Mouse (Mus musculus): Measurements from ENCODE around the gene Abhd16b. TPM values are rescaled to one million over a fixed set of nuclear protein-coding genes. Genes with fewer than 3 reads are reported as not detected.
A peak's percentile ranks its signal among the peaks of the same experiment; 100 is the strongest.

The Abhd16b gene
- polyA plus RNA-seq, 1 experiment from 2014 or later: 0.20 TPM

DNA sequence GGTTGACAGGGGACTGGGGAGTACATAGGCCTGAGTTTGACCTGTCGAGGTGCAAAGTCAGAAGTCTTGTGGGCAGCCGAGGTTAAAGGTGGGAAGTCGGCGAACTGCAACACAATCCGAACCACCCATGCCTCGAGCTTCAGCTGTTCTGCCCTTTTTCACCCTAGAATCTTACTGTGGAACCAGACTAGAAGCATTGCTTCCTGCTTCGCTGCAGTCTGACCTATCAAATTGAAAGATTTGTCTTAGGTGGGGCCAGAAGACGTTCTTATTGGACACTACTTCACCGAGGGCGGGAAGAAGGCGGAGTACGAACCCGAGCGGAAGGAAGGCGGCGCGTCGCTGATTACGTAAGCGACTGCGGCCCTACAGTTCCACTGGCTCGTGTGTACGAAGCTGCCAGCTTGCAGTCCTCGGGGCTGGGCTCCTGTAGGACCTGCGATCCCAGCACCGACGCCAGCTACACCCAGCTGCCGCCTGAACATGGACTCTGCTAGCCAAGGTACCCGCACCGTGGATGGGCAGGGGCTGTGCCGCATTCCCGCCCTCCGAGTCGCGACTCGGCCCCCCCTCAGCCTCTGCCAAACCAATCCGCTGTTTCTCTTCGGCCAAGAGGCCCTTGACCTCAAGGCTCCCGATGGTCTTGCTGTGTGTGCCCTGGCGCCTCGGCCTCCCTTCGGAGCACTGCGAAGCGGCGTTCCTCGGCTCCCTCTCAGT, 4.0 kb downstream of the Abhd16b start, which contains the start of gene Tpd52l2:
TSS of gene Tpd52l2 (plus strand) at position 312 of the 717 bp plus-strand sequence.
- ATAC-seq (ENCODE audit: low FRiP score, low TSS enrichment): peak; percentile 98
- Histone ChIP-seq H3K4me2 (replicated peaks; ENCODE audit: low read depth, low read length) (peak within 1 kb of the TSS; percentile 60), H3K27ac (ENCODE audit: low read length) (peak within 1 kb of the TSS; percentile 91), H3K27me3 (ENCODE audit: insufficient read depth, low read length) (no peaks in the 10 kb centered on the region), H3K9ac (replicated peaks; ENCODE audit: low read length) (peak within 1 kb of the TSS; percentile 90), H3K9me3 (ENCODE audit: low read length) (no peaks in the 10 kb centered on the region), H3K36me3 (ENCODE audit: insufficient read depth, low read length) (peaks cover 11% of the 10 kb centered on the region; the same call in 1 of the 2 replicates), H3K4me3 (ENCODE audit: low read length) (peak within 1 kb of the TSS; percentile 89), H3K4me1 (ENCODE audit: insufficient read depth, low read length) (peaks cover 11% of the 10 kb centered on the region)
- WGBS: under 1% methylated on average over 46 of the region's 46 CpGs

DNA sequence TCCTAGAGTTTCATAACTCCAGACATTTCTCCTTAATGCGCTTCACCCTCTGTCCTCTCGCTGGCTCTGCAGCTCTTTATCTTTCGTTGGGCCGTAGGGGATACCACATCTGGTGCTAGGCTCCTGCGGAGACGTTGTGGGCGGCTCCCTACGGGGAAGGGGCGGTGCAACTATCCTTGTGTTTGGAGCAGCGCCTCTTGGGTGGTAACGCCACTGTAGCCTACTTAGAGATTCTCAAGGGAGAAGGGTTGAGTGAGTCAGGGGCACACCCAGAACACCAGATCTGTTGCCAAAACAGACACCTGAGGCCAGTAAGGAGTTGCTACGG, 4.5 kb downstream of the Abhd16b start:
- Histone ChIP-seq H3K4me2 (replicated peaks; ENCODE audit: low read depth, low read length) (peak overlapping the region; percentile 60), H3K9ac (replicated peaks; ENCODE audit: low read length) (peak overlapping the region; percentile 90), H3K27ac (ENCODE audit: low read length) (peak overlapping the region; percentile 91), H3K27me3 (ENCODE audit: insufficient read depth, low read length) (no peaks in the 10 kb centered on the region), H3K9me3 (ENCODE audit: low read length) (no peaks in the 10 kb centered on the region), H3K4me3 (ENCODE audit: low read length) (peak overlapping the region; percentile 89), H3K4me1 (ENCODE audit: insufficient read depth, low read length) (peaks cover 11% of the 10 kb centered on the region), H3K36me3 (ENCODE audit: insufficient read depth, low read length) (peaks cover 16% of the 10 kb centered on the region; the same call in 1 of the 2 replicates)
- ATAC-seq (ENCODE audit: low FRiP score, low TSS enrichment): peak; percentile 79
- 0% methylated on average over 12 of the region's 12 CpGs for WGBS

DNA sequence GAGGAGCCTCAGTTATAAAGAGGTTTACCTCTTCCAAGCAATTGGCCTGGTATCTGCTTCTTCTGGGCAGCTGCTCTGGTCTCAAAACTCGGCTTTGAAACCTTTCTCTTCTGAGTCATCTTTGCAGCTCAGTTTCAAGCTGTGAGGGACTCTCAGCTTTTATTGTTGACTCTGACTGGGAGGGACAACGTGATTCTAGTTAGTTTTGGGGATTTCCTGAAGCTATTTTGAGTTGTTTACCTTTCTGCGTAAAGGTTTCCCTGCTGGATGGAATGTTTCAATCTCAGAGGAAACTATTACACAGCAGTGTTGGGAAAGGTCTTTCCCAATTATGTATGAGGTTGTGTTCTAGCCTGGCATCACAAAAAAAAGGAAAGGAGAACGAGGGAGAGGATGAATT, 5.6 kb downstream of the Abhd16b start:
- ATAC-seq (ENCODE audit: low FRiP score, low TSS enrichment): no peak
- peak overlapping the region; percentile 60; the same call in 1 of the 2 replicates for H3K4me2 ChIP-seq (replicated peaks; ENCODE audit: low read depth, low read length)
- 75% methylated on average over 4 of the region's 4 CpGs for WGBS
- no peak overlapping the region for H3K27ac ChIP-seq (ENCODE audit: low read length)
- H3K9ac ChIP-seq (replicated peaks; ENCODE audit: low read length): no peak overlapping the region
- no peaks in the 10 kb centered on the region for H3K27me3 ChIP-seq (ENCODE audit: insufficient read depth, low read length)
- H3K9me3 ChIP-seq (ENCODE audit: low read length): no peaks in the 10 kb centered on the region
- H3K4me1 ChIP-seq (ENCODE audit: insufficient read depth, low read length): peaks cover 11% of the 10 kb centered on the region
- H3K36me3 ChIP-seq (ENCODE audit: insufficient read depth, low read length): peaks cover 26% of the 10 kb centered on the region
- no peak overlapping the region for H3K4me3 ChIP-seq (ENCODE audit: low read length)

DNA sequence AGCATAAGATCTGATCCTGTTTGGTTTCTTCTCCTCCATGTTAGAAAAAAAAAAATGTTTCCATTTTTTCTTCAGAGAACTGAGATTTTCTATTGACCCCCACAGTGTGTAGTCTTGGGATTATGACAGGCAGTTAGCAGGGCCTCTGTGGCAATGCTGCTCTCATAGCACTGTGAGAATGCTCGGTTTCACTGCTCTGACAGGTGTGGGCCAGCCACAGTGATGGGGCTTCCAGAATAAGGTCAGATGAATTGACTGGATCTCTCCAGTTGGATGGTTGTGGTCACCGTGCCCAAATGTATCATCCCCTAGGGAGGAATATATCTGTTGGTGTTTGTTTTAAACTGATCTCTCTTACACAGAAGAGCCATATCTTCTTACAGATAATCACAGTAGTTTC, 16.2 kb downstream of the Abhd16b start:
- Histone ChIP-seq H3K36me3 (ENCODE audit: insufficient read depth, low read length) (peaks cover 57% of the 10 kb centered on the region), H3K9me3 (ENCODE audit: low read length) (no peaks in the 10 kb centered on the region), H3K4me1 (ENCODE audit: insufficient read depth, low read length) (no peaks in the 10 kb centered on the region), H3K27me3 (ENCODE audit: insufficient read depth, low read length) (no peaks in the 10 kb centered on the region), H3K9ac (replicated peaks; ENCODE audit: low read length) (no peak overlapping the region), H3K4me3 (ENCODE audit: low read length) (no peak overlapping the region), H3K4me2 (replicated peaks; ENCODE audit: low read depth, low read length) (no peak overlapping the region), H3K27ac (ENCODE audit: low read length) (no peak overlapping the region)
- no peak for ATAC-seq (ENCODE audit: low FRiP score, low TSS enrichment)
- WGBS: 72% methylated on average over 2 of the region's 2 CpGs

DNA sequence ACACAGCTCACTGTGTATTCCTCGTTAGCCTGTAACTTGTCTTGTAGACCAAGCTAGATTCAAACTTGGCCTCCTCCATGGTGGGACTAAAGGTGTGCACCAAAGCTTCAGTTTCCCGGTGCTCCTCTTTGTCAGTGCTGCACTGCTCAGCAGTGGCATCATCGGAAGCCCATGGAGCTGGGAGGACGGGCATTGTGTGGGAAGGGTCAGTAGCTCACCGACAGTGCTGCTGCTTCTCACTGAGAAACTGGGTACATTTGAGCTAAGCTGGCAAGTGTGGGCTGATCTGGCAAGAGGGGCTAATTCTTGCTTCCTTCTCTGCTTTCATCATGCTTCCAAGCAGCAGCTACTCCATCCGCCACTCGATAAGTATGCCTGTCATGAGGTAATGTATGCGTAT, 18.2 kb downstream of the Abhd16b start:
- no peak for ATAC-seq (ENCODE audit: low FRiP score, low TSS enrichment)
- Histone ChIP-seq H3K36me3 (ENCODE audit: insufficient read depth, low read length) (peaks cover 59% of the 10 kb centered on the region), H3K27ac (ENCODE audit: low read length) (no peak overlapping the region), H3K9ac (replicated peaks; ENCODE audit: low read length) (no peak overlapping the region), H3K4me3 (ENCODE audit: low read length) (no peak overlapping the region), H3K4me1 (ENCODE audit: insufficient read depth, low read length) (no peaks in the 10 kb centered on the region), H3K27me3 (ENCODE audit: insufficient read depth, low read length) (no peaks in the 10 kb centered on the region), H3K4me2 (replicated peaks; ENCODE audit: low read depth, low read length) (no peak overlapping the region), H3K9me3 (ENCODE audit: low read length) (no peaks in the 10 kb centered on the region)
- WGBS: 97% methylated on average over 8 of the region's 8 CpGs

DNA sequence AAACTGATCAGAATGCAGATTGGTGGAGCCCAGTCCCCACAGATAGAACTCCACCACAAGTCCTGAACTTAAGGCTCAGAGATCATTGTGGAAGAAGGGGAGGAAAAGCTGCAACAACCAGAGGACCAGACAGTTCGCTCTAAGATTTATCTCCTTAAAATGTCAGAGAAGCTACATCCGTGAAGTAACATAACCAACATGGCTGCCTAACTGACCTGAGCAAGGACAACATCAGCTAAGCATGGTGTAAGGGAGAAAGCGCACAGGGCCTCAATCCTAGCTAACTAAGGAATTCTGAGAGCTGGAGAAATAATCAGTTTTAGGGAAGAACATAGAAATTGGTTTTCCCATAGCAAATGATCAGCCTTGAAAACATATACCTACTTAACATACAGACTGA, 26.2 kb downstream of the Abhd16b start:
- peak overlapping the region; percentile 98 for H3K27ac ChIP-seq (ENCODE audit: low read length)
- 59% methylated on average over 3 of the region's 3 CpGs for WGBS
- peak overlapping the region; percentile 89 for H3K9ac ChIP-seq (replicated peaks; ENCODE audit: low read length)
- no peak for ATAC-seq (ENCODE audit: low FRiP score, low TSS enrichment)
- H3K9me3 ChIP-seq (ENCODE audit: low read length): no peaks in the 10 kb centered on the region
- peaks cover 28% of the 10 kb centered on the region for H3K36me3 ChIP-seq (ENCODE audit: insufficient read depth, low read length)
- peak overlapping the region; percentile 85 for H3K4me3 ChIP-seq (ENCODE audit: low read length)
- peak overlapping the region; percentile 70 for H3K4me2 ChIP-seq (replicated peaks; ENCODE audit: low read depth, low read length)
- peaks cover 25% of the 10 kb centered on the region for H3K4me1 ChIP-seq (ENCODE audit: insufficient read depth, low read length)
- H3K27me3 ChIP-seq (ENCODE audit: insufficient read depth, low read length): no peaks in the 10 kb centered on the region

DNA sequence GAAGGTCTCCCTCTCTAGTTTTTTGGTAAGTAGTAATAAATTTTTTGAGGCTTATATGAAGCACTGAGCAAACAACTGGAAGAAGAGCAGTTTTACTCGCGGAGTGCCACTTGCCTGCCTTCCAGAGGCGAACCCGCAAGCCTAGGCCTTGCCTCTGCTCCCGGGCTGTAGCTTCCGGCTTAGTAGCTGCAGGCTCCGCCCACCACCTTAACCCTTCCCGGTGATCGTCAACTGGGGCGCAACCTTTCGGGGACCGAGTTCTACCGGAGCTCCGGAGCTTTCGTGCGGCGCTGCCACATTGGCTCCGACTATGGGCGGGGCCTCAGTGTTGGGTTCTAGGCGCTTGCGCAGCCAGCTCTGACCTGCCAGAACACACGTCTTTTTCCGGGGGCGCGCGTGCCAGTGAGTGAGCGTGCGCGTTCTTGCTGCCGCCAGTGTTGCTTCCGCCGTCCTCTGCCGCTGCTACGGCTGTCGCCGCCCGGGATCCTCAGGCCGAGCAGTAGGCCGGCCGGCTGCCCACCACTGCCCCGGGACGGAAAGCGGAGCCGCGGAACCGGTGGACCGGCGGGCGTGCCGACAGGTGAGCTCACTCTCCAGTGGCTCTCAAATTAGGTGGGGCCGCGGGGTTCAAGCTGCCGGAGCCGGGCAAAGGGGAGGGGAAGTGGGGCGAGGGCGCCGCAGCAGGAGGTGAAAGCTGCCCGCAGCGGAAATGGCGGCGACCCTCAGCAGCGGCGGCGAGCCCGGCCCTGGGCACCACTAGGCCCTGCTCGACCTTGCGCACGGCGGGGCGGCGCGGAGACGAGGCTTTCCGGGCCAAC, 27.3 kb downstream of the Abhd16b start, which contains the start of gene Dnajc5:
TSS of gene Dnajc5 (plus strand) at position 368 of the 818 bp plus-strand sequence.
- H3K27ac ChIP-seq (ENCODE audit: low read length): peak within 1 kb of the TSS; percentile 98
- no peaks in the 10 kb centered on the region for H3K9me3 ChIP-seq (ENCODE audit: low read length)
- peak within 1 kb of the TSS; percentile 79 for H3K4me2 ChIP-seq (replicated peaks; ENCODE audit: low read depth, low read length)
- under 1% methylated on average over 69 of the region's 74 CpGs for WGBS
- H3K9ac ChIP-seq (replicated peaks; ENCODE audit: low read length): peak within 1 kb of the TSS; percentile 89
- ATAC-seq (ENCODE audit: low FRiP score, low TSS enrichment): peak; percentile 99
- no peaks in the 10 kb centered on the region for H3K27me3 ChIP-seq (ENCODE audit: insufficient read depth, low read length)
- H3K4me1 ChIP-seq (ENCODE audit: insufficient read depth, low read length): peaks cover 25% of the 10 kb centered on the region
- peak within 1 kb of the TSS; percentile 85 for H3K4me3 ChIP-seq (ENCODE audit: low read length)
- H3K36me3 ChIP-seq (ENCODE audit: insufficient read depth, low read length): peaks cover 23% of the 10 kb centered on the region

DNA sequence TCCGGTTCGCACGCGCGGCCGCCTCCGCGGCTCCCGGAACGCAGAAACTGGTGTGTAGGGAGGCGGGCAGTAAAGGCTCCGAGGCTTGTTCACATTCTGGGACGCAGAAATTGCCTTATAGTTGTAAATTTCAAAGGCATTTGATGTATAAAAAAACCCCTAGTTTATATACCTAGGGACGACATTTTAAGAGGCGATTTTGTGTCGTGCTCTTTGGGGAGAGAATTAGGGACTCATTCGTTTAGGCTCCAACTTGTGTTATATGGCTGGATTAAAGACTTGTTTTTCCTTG, 27.9 kb downstream of the Abhd16b start:
- WGBS: under 1% methylated on average over 17 of the region's 17 CpGs
- no peak for ATAC-seq (ENCODE audit: low FRiP score, low TSS enrichment)

DNA sequence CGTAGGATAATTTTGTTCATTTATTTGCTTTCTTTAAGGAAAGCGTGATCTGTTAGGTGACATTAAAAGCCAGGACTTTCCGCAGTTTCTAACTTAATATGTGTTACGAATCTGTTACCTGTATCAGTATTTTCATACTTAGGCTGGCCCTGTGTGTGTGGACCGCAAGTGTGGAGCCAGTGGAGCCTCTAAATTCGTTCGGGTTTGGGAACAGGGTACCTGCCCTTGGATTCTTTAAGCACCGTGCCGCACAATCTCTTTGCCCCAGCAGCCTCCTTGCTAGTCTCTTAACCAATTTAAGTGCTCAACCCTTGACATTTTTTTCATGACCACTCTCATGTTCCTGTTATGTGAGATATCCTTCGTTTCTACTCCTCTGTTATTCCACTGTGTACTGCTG, 28.5 kb downstream of the Abhd16b start:
- no peak overlapping the region for H3K27ac ChIP-seq (ENCODE audit: low read length)
- ATAC-seq (ENCODE audit: low FRiP score, low TSS enrichment): no peak
- peaks cover 15% of the 10 kb centered on the region for H3K36me3 ChIP-seq (ENCODE audit: insufficient read depth, low read length)
- H3K4me2 ChIP-seq (replicated peaks; ENCODE audit: low read depth, low read length): peak overlapping the region; percentile 79
- H3K4me1 ChIP-seq (ENCODE audit: insufficient read depth, low read length): peaks cover 25% of the 10 kb centered on the region
- H3K9ac ChIP-seq (replicated peaks; ENCODE audit: low read length): peak overlapping the region; percentile 89
- H3K4me3 ChIP-seq (ENCODE audit: low read length): peak overlapping the region; percentile 85
- H3K9me3 ChIP-seq (ENCODE audit: low read length): no peaks in the 10 kb centered on the region
- 42% methylated on average over 10 of the region's 10 CpGs for WGBS
- H3K27me3 ChIP-seq (ENCODE audit: insufficient read depth, low read length): no peaks in the 10 kb centered on the region

More for the DNA sequence above, 27.9 kb downstream of the Abhd16b start:
- Histone ChIP-seq H3K4me1 (ENCODE audit: insufficient read depth, low read length) (peaks cover 25% of the 10 kb centered on the region), H3K9me3 (ENCODE audit: low read length) (no peaks in the 10 kb centered on the region), H3K27me3 (ENCODE audit: insufficient read depth, low read length) (no peaks in the 10 kb centered on the region), H3K4me3 (ENCODE audit: low read length) (peak overlapping the region; percentile 85), H3K27ac (ENCODE audit: low read length) (peak overlapping the region; percentile 98), H3K36me3 (ENCODE audit: insufficient read depth, low read length) (peaks cover 20% of the 10 kb centered on the region), H3K4me2 (replicated peaks; ENCODE audit: low read depth, low read length) (peak overlapping the region; percentile 79), H3K9ac (replicated peaks; ENCODE audit: low read length) (peak overlapping the region; percentile 89)

DNA sequence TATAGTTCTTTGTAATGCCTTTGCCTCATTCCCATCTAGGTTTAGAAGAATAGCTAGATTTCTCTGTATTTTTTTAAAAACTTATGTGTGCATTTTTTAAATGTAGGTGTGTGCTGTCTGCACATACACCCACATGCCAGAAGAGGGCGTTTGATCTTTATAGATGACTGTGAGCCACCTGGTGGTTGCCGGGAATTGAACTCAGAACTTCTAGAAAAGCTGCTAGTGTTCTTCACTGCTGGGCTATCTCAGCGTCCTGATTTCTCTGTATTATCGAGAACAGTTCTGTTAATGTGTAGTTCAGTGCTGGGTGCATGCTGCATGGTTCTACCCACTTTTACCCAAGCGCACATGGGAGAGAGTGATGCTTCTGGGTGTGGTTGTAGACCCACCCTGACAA, 29.8 kb downstream of the Abhd16b start:
- ATAC-seq (ENCODE audit: low FRiP score, low TSS enrichment): no peak
- 70% methylated on average over 5 of the region's 5 CpGs for WGBS

More for the DNA sequence above, 29.8 kb downstream of the Abhd16b start:
- no peaks in the 10 kb centered on the region for H3K9me3 ChIP-seq (ENCODE audit: low read length)
- no peaks in the 10 kb centered on the region for H3K27me3 ChIP-seq (ENCODE audit: insufficient read depth, low read length)
- no peak overlapping the region for H3K4me2 ChIP-seq (replicated peaks; ENCODE audit: low read depth, low read length)
- no peak overlapping the region; the same call in 1 of the 2 replicates for H3K4me3 ChIP-seq (ENCODE audit: low read length)
- peaks cover 6% of the 10 kb centered on the region for H3K36me3 ChIP-seq (ENCODE audit: insufficient read depth, low read length)
- H3K27ac ChIP-seq (ENCODE audit: low read length): no peak overlapping the region
- H3K4me1 ChIP-seq (ENCODE audit: insufficient read depth, low read length): peaks cover 25% of the 10 kb centered on the region
- H3K9ac ChIP-seq (replicated peaks; ENCODE audit: low read length): no peak overlapping the region
